Mouse (Mus musculus) bone marrow macrophage, adult 2 months (primary cell): Measurements from ENCODE around the gene Poc5.

ENCODE experiments used
- CTCF ChIP-seq: IDR thresholded peaks from 2 replicates; pipeline ENCODE4 v1.5.1; 2012; ENCODE audit warnings: low read depth, mild to moderate bottlenecking, low read length, moderate library complexity
- POLR2A ChIP-seq: IDR thresholded peaks from 2 replicates; pipeline ENCODE4 v1.6.1; 2012; ENCODE audit warnings: mild to moderate bottlenecking, low read depth, low read length, borderline replicate concordance

GRCm38 (mm10) chr13:96431595-96432156 lies 43.6 kb downstream of the Poc5 start:
- TF ChIP-seq CTCF = peak; percentile 78
- TF ChIP-seq POLR2A = no peak
